Mouse (Mus musculus) spleen, embryonic (tissue): ENCODE results near the gene Dusp5.

Experiments
- CTCF ChIA-PET: fragments of 350-600 bp; sonication (Branson Sonifier 250); formaldehyde crosslinking; loops from one replicate; lab custom pipeline; 2022; lab: Charles Lee

Gene Dusp5

GRCm38 (mm10) chr19:53511244-53511934 is 17.5 kb upstream of the Dusp5 start:
- CTCF ChIA-PET = interaction anchor here (0.7 kb wide), 1 partner anchor 26 kb away, joined by 3 read pairs; no protein-coding TSS in a partner anchor

DNA sequence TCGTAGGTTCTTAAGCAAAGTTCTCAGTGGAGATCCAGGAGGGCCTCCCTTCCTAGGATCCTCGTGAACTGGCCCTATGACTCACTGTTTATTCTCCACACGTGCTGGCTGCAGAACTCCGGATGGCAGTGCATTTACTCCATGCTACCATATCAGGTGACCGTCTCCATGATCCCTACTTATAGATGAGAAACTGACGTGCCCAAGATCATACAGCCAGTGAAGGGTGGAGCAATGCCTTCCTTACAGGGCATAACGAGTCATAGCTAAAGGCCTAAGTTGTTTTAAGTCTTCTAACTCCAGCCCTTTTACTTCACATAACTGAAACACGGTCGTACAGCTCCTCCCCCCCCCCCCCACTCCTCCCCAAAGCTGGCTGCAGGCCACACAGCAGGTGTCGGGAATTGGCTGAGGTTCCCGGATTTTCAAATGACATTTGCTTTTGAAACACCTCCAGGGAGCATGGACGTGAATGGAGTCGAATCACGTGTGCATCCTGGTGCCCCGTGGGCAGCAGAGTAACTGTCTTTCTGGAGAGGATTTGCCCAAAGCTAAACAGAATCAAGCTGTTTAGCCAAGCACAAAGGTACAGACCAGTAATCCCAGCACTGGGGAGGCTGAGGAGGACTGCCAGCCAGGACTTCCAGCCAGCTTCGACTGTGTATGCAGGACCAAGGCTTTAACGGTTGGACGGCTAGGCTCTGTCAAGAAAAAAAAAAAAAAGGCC is 11.4 kb upstream of the Dusp5 start:
- CTCF ChIA-PET = interaction anchor here (0.5 to 0.6 kb wide), 3 partner anchors 11 to 63 kb away, joined by 3 to 11 read pairs (median 4); no protein-coding TSS in a partner anchor

DNA sequence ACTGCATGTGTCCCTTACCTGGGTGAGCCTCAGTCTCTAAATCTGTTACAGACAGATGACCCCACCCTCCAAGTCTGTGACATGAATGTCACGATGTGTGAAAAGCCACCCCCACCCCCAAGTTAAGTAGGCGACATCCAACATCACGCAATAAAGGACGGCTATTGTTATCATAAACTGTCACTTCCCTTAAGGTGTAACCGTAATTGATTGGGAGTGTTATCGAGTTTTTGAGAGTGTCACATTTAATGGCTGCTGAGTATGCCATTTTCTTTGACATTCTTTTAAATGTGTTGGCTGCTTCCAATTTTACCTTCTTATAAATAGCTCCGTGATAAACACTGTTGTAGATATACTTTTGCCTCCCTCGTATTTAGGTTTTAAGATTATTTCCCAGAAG is 9.4 kb upstream of the Dusp5 start:
- CTCF ChIA-PET = no interaction called here

DNA sequence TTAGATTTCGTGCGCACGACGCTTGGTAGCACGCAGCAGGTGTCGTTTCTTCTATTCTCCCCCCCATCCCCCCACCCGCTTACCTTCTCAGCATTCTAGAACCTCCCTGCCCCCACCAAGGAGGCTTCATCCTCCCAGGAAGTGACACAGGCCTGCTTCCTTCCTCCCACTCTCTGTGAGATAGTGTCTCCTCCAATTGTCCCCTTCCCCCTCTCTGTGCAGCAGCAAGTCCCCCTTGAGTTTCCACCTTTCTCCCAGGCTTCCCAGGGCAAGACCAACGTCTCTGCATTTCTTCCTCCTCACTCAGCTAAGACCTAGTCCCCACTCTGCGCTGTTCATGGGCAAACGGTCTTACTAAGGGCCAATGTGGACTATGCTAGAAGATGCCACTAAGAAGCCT is 8.9 kb upstream of the Dusp5 start:
- CTCF ChIA-PET = no interaction called here

GRCm38 (mm10) chr19:53521137-53521795 is 7.6 kb upstream of the Dusp5 start:
- CTCF ChIA-PET = no interaction called here

DNA sequence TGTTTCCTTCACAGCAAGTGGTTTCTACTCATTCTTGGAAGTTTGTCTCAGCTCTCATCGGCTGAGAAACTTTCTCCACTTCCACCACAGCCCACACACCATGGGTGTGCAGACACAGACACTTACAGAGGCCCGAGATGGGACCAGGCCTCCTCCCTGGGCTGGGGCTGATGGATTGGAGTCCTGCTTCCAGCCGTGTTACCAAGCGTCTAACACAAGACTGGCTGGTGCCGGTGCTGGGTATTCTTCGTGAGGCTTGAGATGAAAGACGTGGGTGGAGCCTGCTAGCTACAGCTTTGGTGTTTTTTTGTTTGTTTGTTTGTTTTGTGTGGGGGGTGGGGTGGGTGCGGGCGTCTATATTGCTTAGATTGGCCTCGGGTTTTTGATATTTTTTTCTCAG is 1.4 kb upstream of the Dusp5 start:
- CTCF ChIA-PET = interaction anchor here (0.6 kb wide), 1 partner anchor 106 kb away, joined by 3 read pairs; no protein-coding TSS in a partner anchor

DNA sequence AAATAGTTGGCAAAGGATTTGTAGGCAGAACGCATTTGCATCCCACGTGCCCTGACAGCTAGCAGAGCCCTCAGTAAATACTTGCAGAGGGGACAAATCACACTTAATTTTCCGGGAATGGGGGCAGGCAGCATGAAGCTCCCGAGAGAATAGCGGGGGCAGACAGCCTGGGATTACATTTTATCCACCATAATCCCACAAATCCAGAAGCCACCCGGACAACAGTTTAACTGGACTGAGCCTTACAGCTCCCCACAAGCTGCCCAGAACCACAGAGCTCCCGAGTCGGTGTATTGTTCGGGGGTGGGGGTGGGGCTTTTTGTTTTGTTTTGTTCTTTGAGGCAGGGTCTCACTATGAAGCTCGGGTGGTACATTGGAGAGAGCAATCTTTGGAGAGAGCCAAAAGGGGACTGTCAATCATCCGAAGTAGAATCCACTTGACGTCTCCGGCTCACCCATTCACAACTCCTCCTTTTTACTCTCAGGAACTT is 733 bp upstream of the Dusp5 start:
- CTCF ChIA-PET = interaction anchor here (0.6 to 0.7 kb wide), 2 partner anchors 11 to 50 kb away, joined by 3 to 5 read pairs; no protein-coding TSS in a partner anchor

DNA sequence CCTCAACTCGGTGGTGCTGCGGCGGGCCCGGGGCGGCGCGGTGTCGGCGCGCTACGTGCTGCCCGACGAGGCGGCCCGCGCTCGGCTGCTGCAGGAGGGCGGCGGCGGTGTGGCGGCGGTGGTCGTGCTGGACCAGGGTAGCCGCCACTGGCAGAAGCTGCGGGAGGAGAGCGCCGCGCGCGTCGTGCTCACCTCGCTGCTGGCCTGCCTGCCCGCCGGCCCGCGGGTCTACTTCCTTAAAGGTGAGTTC is 471 bp downstream of the Dusp5 start:
- CTCF ChIA-PET = interaction anchor here (0.7 kb wide), 1 partner anchor 106 kb away, joined by 3 read pairs; no protein-coding TSS in a partner anchor

- CTCF ChIA-PET = interaction anchor here (0.7 kb wide), 1 partner anchor 107 kb away, joined by 3 read pairs; no protein-coding TSS in a partner anchor
Measured at GRCm38 (mm10) chr19:53529705-53530562, 1.0 kb downstream of the Dusp5 start.

DNA sequence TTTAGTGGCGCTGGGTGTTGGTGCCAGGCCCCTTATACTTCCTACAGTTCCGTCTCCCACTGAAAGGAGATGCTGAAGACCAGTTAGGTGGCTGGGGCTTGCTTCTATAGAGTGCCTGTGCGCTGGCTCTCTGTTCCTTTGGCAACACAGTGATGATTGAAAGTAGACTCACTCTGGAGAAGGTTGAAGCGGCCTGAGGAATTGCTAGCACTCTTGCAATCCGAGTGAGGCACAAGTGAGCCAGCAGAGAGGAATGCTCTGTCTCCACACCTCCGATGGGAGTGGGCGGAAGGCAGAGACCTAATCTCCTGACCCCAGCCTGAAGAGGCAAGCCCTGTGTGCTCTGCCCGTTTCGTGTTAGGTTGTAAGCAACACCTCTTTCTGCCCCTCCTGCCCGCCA is 2.5 kb downstream of the Dusp5 start:
- CTCF ChIA-PET = no interaction called here

GRCm38 (mm10) chr19:53532021-53532420 is 3.1 kb downstream of the Dusp5 start:
- CTCF ChIA-PET = interaction anchor here (1.4 kb wide), 1 partner anchor 113 kb away, joined by 4 read pairs; no protein-coding TSS in a partner anchor

DNA sequence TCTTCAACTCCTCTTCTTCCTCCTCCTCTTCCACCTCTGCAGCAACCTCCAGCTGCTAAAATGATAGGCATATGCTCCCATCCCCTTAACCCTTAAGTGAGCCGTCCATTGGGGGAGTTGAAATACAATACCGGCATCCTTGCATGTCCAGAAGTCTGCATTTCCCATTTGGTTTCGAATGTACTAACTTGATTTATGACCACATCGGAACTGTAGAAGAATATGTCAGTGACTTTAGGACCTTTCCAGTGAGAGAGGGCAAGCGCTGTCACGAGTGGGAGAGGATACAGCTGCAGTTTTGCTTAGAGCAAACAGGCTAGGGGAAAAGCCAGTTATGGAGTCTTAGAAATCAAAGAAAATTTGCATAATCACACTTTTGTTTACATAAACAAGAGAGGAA is 3.8 kb downstream of the Dusp5 start:
- CTCF ChIA-PET = interaction anchor here (1.4 kb wide), 1 partner anchor 113 kb away, joined by 4 read pairs; no protein-coding TSS in a partner anchor

GRCm38 (mm10) chr19:53533236-53533635 is 4.3 kb downstream of the Dusp5 start:
- CTCF ChIA-PET = interaction anchor here (1.4 kb wide), 1 partner anchor 114 kb away, joined by 4 read pairs; no protein-coding TSS in a partner anchor

DNA sequence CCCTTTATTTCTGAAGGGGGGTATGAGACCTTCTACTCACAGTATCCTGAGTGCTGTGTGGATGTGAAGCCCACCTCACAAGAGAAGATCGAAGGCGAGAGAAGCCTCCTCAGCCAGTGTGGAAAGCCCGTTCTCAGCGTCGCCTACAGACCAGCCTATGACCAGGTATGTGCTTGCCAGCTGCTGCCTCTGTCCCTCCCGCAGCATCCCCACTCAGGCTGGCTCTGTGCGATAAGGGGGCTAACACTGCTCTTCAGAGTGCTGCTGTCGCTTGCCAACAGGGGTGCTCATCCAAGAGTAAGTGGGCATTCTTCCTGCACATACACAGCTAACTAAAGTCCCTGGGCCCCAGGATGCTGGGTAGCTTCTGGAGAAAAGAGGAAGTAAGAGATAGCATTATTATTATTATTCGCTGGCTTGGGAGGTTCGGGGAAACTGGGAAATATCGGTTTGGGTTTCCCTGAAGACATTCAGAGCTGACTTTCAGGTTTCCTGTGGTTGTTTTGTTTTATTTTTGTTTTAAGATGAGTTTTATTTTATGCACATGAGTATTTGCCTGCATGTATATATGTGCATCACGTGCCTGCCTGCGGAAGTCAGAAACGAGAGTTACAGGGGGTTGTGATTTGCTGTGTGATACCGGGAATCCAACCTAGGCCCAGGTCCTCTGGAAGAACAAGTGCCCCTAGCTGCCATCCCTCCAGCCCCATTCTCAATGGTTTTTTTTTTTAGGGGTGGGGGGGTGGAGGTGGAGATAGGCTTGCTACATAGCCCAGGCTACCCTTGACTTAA is 5.1 kb downstream of the Dusp5 start:
- CTCF ChIA-PET = interaction anchor here (0.6 kb wide), 1 partner anchor 221 kb away, joined by 3 read pairs; no protein-coding TSS in a partner anchor

DNA sequence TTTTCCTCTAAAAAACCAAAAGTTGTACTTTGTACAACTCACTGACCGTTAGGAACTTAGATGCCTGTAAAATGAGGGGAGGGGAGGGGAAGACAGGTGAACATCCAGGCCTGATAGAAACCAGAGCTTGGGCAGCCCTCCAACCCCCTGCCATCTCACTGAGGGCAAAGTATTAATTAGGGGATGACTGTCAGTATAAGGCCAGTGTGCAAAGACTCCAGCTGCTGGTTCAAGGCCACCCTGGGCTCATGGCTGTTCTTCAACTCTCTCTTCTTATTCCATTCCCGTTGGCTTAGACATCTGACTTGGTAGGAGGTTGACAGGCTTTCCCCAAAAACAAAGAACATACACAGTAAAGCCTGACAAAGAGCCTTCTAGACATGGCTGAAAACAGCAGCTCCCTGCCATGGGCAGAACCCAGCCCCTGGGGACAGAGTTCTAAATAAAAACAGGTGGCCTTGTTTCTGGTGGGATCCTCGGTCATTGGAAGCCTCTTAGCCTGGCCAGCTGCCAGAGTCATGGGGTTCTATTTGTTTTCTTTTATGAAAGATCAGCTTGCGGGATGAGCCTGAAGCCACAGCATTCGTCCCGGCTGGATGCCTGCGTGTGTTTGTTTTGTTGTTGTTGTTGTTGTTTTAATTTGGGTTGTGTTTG is 6.0 kb downstream of the Dusp5 start:
- CTCF ChIA-PET = interaction anchor here (0.6 kb wide), 1 partner anchor 222 kb away, joined by 3 read pairs; no protein-coding TSS in a partner anchor

DNA sequence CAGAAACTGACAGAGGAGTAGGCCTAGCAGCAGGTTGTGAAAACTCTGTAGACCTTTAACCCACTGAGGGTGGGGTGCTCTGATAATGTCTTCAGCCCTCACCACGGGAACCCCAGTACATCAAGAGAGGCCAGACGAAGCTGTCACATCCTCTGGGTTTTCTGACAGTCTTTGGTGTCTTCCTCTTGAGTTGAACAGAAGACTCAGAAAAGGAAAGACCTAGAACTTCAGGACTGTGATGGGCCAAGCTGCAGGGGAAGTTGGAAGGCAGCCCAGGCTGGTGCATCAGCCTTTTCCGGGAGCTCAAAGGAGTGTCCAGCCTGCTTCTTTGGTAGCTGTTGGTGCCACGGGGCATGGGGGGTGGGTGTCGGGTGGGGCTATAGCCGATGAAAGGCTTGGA is 6.5 kb downstream of the Dusp5 start:
- CTCF ChIA-PET = interaction anchor here (0.6 kb wide), 1 partner anchor 97 kb away, joined by 5 read pairs; no protein-coding TSS in a partner anchor

GRCm38 (mm10) chr19:53536251-53536650 is 7.3 kb downstream of the Dusp5 start:
- CTCF ChIA-PET = interaction anchor here (0.6 kb wide), 1 partner anchor 96 kb away, joined by 5 read pairs; no protein-coding TSS in a partner anchor

- CTCF ChIA-PET = interaction anchor here (0.6 kb wide), 1 partner anchor 26 kb away, joined by 3 read pairs; no protein-coding TSS in a partner anchor
Measured at GRCm38 (mm10) chr19:53536731-53537666, 8.1 kb downstream of the Dusp5 start.
